Mouse (Mus musculus) mouse trophoblast stem cell (cell line): ENCODE data around the gene Itgbl1.

Source experiments
- in situ Hi-C, 2 experiments: fragments of 300-500 bp; cut with MseI, MboI; formaldehyde crosslinking; loops; 2 replicates in 1 of 2; 3 replicates in 1 of 2; pipeline ENCODE4 v1.15.1; 2025

Gene Itgbl1

GRCm38 (mm10) chr14:123967996-123968395 lies 308.2 kb downstream of the Itgbl1 start:
- in situ Hi-C loops: no loop called here

DNA sequence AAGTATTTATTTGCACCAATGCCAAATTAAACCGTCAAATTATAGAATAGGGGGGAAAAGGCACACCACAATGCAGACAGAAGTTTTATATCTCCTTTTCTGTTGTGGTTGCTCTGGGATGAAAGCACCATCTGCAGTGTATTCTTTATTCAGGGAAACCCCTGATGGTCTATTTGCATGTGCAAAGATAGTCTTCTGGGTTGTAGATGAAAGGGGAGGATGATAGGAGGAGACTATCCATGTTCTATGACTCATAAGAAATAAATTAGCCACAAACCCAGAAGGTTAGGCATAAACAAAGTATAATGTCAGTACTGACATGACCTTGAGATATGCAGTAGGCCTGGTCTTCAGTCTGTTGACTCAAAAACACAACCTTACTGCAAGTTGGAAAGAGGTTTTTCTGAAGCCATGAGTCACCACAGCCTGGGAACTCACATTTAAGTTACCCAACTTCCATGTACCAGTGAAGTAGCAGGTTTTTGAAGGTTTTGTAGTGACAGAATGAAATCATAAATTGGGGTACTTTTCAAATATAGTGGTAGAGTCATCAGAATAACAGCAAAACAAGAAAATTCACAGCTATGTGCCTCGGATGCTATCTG lies 330.9 kb downstream of the Itgbl1 start:
- in situ Hi-C loops: no loop called here
